Mouse (Mus musculus): ENCODE results near the gene Cmss1. TPM values are rescaled to one million over a fixed set of nuclear protein-coding genes. Genes with fewer than 3 reads are reported as not detected.

Cmss1 gene
- polyA plus RNA-seq, 1 experiment from 2014 or later = 50.4 TPM

DNA sequence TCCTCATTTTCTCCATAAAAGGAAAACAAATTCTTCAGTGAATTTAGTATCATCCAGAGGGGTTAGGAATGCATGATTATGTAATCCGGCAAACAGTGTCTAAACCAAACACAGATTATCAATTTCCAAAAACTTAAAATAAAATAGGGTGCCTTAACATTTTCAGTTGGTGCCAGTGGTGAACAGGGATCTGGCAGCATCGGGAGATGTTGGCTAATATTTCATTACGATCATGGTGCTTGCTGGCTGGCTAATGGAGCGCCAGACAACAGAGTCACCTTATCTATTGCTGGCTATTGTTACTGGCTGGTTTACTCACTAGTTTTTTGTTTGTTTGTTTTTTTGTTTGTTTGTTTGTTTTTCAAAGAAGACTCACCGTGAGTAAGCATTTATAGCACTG, 186.8 kb downstream of the Cmss1 start:
- TF ChIP-seq CTCF (IDR thresholded peaks at IDR 0.05; ENCODE audit: low read depth) = no peak
- Histone ChIP-seq H3K4me3 (replicated peaks; ENCODE audit: low read depth, low read length) (no peak overlapping the region), H3K27me3 (ENCODE audit: insufficient read depth, low read length) (no peaks in the 10 kb centered on the region), H3K4me1 (replicated peaks; ENCODE audit: insufficient read depth, low read length) (peaks cover 23% of the 10 kb centered on the region), H3K9ac (ENCODE audit: low read depth, low read length) (no peak overlapping the region), H3K4me2 (ENCODE audit: low read length) (no peak overlapping the region), H3K27ac (no peak overlapping the region), H3K36me3 (ENCODE audit: insufficient read depth, low read length) (no peaks in the 10 kb centered on the region), H3K9me3 (replicated peaks; ENCODE audit: low read length) (no peaks in the 10 kb centered on the region)
- 80% methylated on average over 5 of the region's 5 CpGs for WGBS
- DNase-seq (ENCODE audit: low spot score) (no peak), ATAC-seq (replicated peaks; ENCODE audit: low FRiP score, low read depth) (no peak)

DNA sequence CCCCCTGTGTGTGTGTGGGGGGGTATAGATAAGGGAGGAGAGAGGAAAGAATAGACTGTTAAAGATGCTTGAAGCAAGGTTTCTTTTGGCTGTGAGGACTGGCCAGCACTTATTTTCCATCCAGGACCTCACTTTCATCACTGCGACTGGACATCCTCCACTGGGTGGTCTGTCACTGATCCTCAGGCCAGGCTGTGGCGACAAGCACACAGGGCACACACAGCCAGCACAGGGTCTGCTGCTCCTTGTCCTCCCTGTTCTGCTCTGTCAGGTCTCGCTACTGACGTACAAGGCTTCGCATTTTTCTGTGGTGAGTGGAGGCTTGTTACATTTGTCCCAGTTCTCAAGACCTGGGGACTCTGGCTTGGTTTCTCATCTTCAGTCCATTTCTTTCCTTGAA, 187.3 kb downstream of the Cmss1 start:
- peaks cover 23% of the 10 kb centered on the region for H3K4me1 ChIP-seq (replicated peaks; ENCODE audit: insufficient read depth, low read length)
- no peak overlapping the region for H3K9ac ChIP-seq (ENCODE audit: low read depth, low read length)
- TF ChIP-seq CTCF (IDR thresholded peaks at IDR 0.05; ENCODE audit: low read depth) = no peak
- H3K27ac ChIP-seq = 0 out of 2 replicates have a peak overlapping the region, but pooled peaks have one; percentile 32
- ATAC-seq (replicated peaks; ENCODE audit: low FRiP score, low read depth) (peak; percentile 44; the same call in 1 of the 2 replicates), DNase-seq (ENCODE audit: low spot score) (no peak)
- no peaks in the 10 kb centered on the region for H3K9me3 ChIP-seq (replicated peaks; ENCODE audit: low read length)
- H3K4me2 ChIP-seq (ENCODE audit: low read length) = no peak overlapping the region
- WGBS = 39% methylated on average over 5 of the region's 5 CpGs
- no peak overlapping the region for H3K4me3 ChIP-seq (replicated peaks; ENCODE audit: low read depth, low read length)
- no peaks in the 10 kb centered on the region for H3K27me3 ChIP-seq (ENCODE audit: insufficient read depth, low read length)
- H3K36me3 ChIP-seq (ENCODE audit: insufficient read depth, low read length) = no peaks in the 10 kb centered on the region

DNA sequence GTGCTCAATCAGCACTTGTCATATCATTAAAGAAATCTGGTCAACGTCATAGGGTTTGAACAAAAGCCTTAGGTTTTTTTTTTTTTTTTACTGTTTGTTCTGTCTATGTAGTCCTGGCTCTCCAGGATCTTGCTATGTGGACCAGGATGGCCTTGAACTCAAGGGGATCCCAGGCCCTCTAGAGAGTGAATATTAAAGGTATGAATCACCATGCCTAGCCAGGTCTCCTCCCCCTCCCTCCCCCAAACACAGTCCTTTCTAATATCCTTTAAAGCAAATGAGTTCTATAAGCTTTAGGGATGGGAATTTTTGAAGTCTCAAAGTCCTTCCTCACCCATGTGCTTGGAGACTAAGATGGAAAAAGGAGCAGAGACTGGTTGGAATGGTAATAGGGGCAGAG, 188.7 kb downstream of the Cmss1 start:
- Histone ChIP-seq H3K4me3 (replicated peaks; ENCODE audit: low read depth, low read length) (no peak overlapping the region), H3K4me1 (replicated peaks; ENCODE audit: insufficient read depth, low read length) (peaks cover 20% of the 10 kb centered on the region), H3K27ac (no peak overlapping the region), H3K36me3 (ENCODE audit: insufficient read depth, low read length) (no peaks in the 10 kb centered on the region), H3K9me3 (replicated peaks; ENCODE audit: low read length) (no peaks in the 10 kb centered on the region), H3K4me2 (ENCODE audit: low read length) (no peak overlapping the region), H3K9ac (ENCODE audit: low read depth, low read length) (no peak overlapping the region), H3K27me3 (ENCODE audit: insufficient read depth, low read length) (no peaks in the 10 kb centered on the region)
- TF ChIP-seq CTCF (IDR thresholded peaks at IDR 0.05; ENCODE audit: low read depth) = no peak
- 82% methylated on average over 1 of the region's 1 CpGs for WGBS
- DNase-seq (ENCODE audit: low spot score) = no peak
- ATAC-seq (replicated peaks; ENCODE audit: low FRiP score, low read depth) = no peak

DNA sequence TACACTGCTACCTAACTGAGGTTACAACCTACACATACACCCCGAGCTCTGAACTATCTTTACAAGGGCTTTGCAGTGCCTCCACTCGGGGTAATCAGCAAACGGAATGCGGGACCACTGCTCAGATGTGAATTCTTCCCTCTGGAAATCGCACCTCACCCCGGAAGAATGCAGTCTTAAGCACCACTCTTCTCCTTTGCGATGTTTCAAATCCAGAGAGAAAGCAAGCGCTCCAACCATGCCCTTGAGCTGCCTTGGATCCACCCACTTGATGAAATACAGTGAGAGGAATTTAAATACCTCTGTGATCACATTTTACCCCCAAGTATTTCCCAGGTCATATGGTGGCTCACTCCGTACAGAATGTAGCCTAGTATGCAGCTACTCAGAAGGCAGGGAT, 189.6 kb downstream of the Cmss1 start:
- Histone ChIP-seq H3K36me3 (ENCODE audit: insufficient read depth, low read length) (no peaks in the 10 kb centered on the region), H3K27ac (no peak overlapping the region), H3K27me3 (ENCODE audit: insufficient read depth, low read length) (no peaks in the 10 kb centered on the region), H3K9me3 (replicated peaks; ENCODE audit: low read length) (no peaks in the 10 kb centered on the region), H3K9ac (ENCODE audit: low read depth, low read length) (no peak overlapping the region), H3K4me1 (replicated peaks; ENCODE audit: insufficient read depth, low read length) (peaks cover 11% of the 10 kb centered on the region), H3K4me2 (ENCODE audit: low read length) (no peak overlapping the region), H3K4me3 (replicated peaks; ENCODE audit: low read depth, low read length) (no peak overlapping the region)
- WGBS = 73% methylated on average over 9 of the region's 9 CpGs
- ATAC-seq (replicated peaks; ENCODE audit: low FRiP score, low read depth) = no peak
- TF ChIP-seq CTCF (IDR thresholded peaks at IDR 0.05; ENCODE audit: low read depth) = no peak
- no peak for DNase-seq (ENCODE audit: low spot score)

DNA sequence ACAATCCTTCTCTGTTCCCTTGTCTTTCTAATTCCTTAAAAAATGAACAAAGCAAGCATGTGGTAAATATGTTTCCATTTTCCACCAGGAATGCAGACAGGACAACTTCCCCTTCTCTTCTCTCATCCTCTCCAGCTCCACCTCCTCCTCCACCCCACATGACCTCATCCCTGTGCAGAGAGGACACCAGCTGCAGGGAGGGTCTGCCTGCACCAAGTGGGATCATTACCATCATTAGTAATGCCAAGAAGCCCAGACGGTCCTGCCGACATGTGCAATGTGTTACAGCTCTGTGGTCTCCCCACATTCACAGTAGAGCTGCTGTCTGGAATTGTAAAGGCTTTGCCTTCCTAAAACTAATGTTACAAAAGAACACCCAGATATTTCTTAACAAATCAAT, 190.6 kb downstream of the Cmss1 start:
- H3K27me3 ChIP-seq (ENCODE audit: insufficient read depth, low read length) = no peaks in the 10 kb centered on the region
- no peaks in the 10 kb centered on the region for H3K36me3 ChIP-seq (ENCODE audit: insufficient read depth, low read length)
- H3K9ac ChIP-seq (ENCODE audit: low read depth, low read length) = no peak overlapping the region
- DNase-seq (ENCODE audit: low spot score) (no peak), ATAC-seq (replicated peaks; ENCODE audit: low FRiP score, low read depth) (no peak)
- no peak overlapping the region for H3K4me3 ChIP-seq (replicated peaks; ENCODE audit: low read depth, low read length)
- no peaks in the 10 kb centered on the region for H3K9me3 ChIP-seq (replicated peaks; ENCODE audit: low read length)
- no peak overlapping the region for H3K27ac ChIP-seq
- peaks cover 1% of the 10 kb centered on the region; the same call in 1 of the 2 replicates for H3K4me1 ChIP-seq (replicated peaks; ENCODE audit: insufficient read depth, low read length)
- WGBS = 46% methylated on average over 2 of the region's 2 CpGs
- no peak for TF ChIP-seq CTCF (IDR thresholded peaks at IDR 0.05; ENCODE audit: low read depth)
- no peak overlapping the region for H3K4me2 ChIP-seq (ENCODE audit: low read length)

DNA sequence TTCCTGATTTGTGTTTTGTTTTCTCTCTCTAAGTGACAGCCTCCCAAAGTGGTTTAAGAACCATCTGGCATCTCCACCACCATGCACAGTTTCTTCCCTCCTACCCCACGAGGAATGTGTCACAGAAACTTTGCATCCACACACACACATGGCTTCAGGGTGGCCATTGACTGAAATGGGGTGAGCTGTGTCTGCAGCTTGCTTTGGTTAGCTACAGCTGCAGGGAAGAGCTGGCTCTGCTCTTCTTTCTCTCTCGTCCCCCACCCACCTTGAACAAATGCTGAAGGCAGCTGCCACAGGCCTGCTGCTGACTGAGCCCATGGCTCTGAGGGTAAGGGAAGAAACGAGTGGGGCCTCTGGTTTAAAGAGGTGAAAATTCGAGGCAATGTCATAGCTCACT, 193.9 kb downstream of the Cmss1 start:
- Histone ChIP-seq H3K27me3 (ENCODE audit: insufficient read depth, low read length) (no peaks in the 10 kb centered on the region), H3K4me3 (replicated peaks; ENCODE audit: low read depth, low read length) (no peak overlapping the region), H3K27ac (no peak overlapping the region), H3K4me1 (replicated peaks; ENCODE audit: insufficient read depth, low read length) (no peaks in the 10 kb centered on the region), H3K36me3 (ENCODE audit: insufficient read depth, low read length) (no peaks in the 10 kb centered on the region), H3K4me2 (ENCODE audit: low read length) (no peak overlapping the region), H3K9me3 (replicated peaks; ENCODE audit: low read length) (no peaks in the 10 kb centered on the region), H3K9ac (ENCODE audit: low read depth, low read length) (no peak overlapping the region)
- DNase-seq (ENCODE audit: low spot score) (no peak), ATAC-seq (replicated peaks; ENCODE audit: low FRiP score, low read depth) (no peak)
- 41% methylated on average over 4 of the region's 4 CpGs for WGBS
- no peak for TF ChIP-seq CTCF (IDR thresholded peaks at IDR 0.05; ENCODE audit: low read depth)

DNA sequence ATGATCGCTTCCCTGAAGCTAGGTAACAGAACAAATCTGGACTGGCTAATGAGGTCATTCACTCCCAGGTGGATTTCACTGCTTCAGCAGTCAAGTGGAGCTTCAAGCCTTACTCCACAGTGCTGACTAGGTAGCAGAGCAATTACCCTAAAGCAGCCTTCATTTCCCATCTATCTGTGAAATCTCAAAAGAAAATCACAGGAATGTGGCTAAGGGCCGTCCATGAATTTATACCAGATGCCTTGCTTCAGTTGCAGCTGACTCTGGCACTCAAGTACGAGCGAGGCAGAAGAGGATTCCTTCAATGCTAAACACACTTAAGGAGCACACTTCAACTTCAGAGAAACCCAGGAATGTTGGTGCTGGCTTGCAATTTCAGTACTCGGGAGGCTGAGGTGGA, 202.8 kb downstream of the Cmss1 start:
- no peak for TF ChIP-seq CTCF (IDR thresholded peaks at IDR 0.05; ENCODE audit: low read depth)
- 52% methylated on average over 5 of the region's 5 CpGs for WGBS
- ATAC-seq (replicated peaks; ENCODE audit: low FRiP score, low read depth) = peak; percentile 61

More for the DNA sequence above, 202.8 kb downstream of the Cmss1 start:
- DNase-seq (ENCODE audit: low spot score) = no peak
- H3K4me2 ChIP-seq (ENCODE audit: low read length) = no peak overlapping the region
- no peaks in the 10 kb centered on the region for H3K9me3 ChIP-seq (replicated peaks; ENCODE audit: low read length)
- no peaks in the 10 kb centered on the region; the same call in 1 of the 2 replicates for H3K4me1 ChIP-seq (replicated peaks; ENCODE audit: insufficient read depth, low read length)
- no peak overlapping the region for H3K9ac ChIP-seq (ENCODE audit: low read depth, low read length)
- no peak overlapping the region for H3K4me3 ChIP-seq (replicated peaks; ENCODE audit: low read depth, low read length)
- no peaks in the 10 kb centered on the region for H3K27me3 ChIP-seq (ENCODE audit: insufficient read depth, low read length)
- H3K27ac ChIP-seq = 0 out of 2 replicates have a peak overlapping the region, but pooled peaks have one; percentile 15
- H3K36me3 ChIP-seq (ENCODE audit: insufficient read depth, low read length) = no peaks in the 10 kb centered on the region

Data from kidney, postnatal 0 days (tissue).